Mouse (Mus musculus) hindbrain, embryonic 13.5 days (tissue): ENCODE measurements around the gene Rora. TPM values are rescaled to one million over a fixed set of nuclear protein-coding genes. Genes with fewer than 3 reads are reported as not detected.
A peak's percentile ranks its signal among the peaks of the same experiment; 100 is the strongest.

ENCODE experiments used
- ATAC-seq: fragments of 200-750 bp; cut with Nextera tagmentation; 2 replicates; pipeline ENCODE4 v1.8.0; 2017; ENCODE audit warnings: moderate TSS enrichment; ENCODE audit not compliant: low FRiP score
- H3K27ac ChIP-seq: fragments of 300-500 bp; sonication (generic); 2 replicates; pipeline ENCODE4 v1.5.1; 2015; ENCODE audit warnings: inconsistent platforms, mild to moderate bottlenecking, moderate library complexity
- H3K27me3 ChIP-seq: fragments of 300-500 bp; sonication (generic); 2 replicates; pipeline ENCODE4 v1.6.1; 2015; ENCODE audit warnings: mild to moderate bottlenecking, inconsistent platforms
- H3K36me3 ChIP-seq: fragments of 300-500 bp; sonication (generic); 2 replicates; pipeline ENCODE4 v1.6.1; 2015; ENCODE audit warnings: mild to moderate bottlenecking, inconsistent platforms
- H3K4me1 ChIP-seq: fragments of 300-500 bp; sonication (generic); replicated peaks from 2 replicates; pipeline ENCODE4 v1.6.1; 2015; ENCODE audit warnings: inconsistent platforms
- H3K4me2 ChIP-seq: fragments of 300-500 bp; sonication (generic); 2 replicates; pipeline ENCODE4 v1.6.1; 2015; ENCODE audit warnings: inconsistent platforms, mild to moderate bottlenecking, moderate library complexity
- H3K4me3 ChIP-seq: fragments of 300-500 bp; sonication (generic); 2 replicates; pipeline ENCODE4 v1.5.1; 2015; ENCODE audit warnings: mild to moderate bottlenecking, inconsistent platforms
- H3K9ac ChIP-seq: fragments of 300-500 bp; sonication (generic); 2 replicates; pipeline ENCODE4 v1.6.1; 2015; ENCODE audit warnings: mild to moderate bottlenecking, inconsistent platforms
- H3K9me3 ChIP-seq: fragments of 300-500 bp; sonication (generic); 2 replicates; pipeline ENCODE4 v1.6.1; 2016; ENCODE audit warnings: inconsistent platforms
- WGBS: fragments of 180-500 bp; shearing (Covaris S2); methylation state at CpG from one replicate; pipeline ENCODE4 v1.1.7; 2015; 5-methylcytosine and 5-hydroxymethylcytosine counted together
- polyA plus RNA-seq: library from polyadenylated mRNA; unstranded; fragments of >200 nt; fragmentation: Nextera tagmentation; extraction: Ambion mirVana; gene quantifications from 2 replicates; pipeline ENCODE4 v1.2.1, GENCODE M21; 2015

The Rora gene
- polyA plus RNA-seq, 1 experiment from 2014 or later = 25.0 TPM

- no peak for ATAC-seq
- no peaks in the 10 kb centered on the region for H3K4me1 ChIP-seq
- H3K9ac ChIP-seq = no peak overlapping the region
- H3K27ac ChIP-seq = no peak overlapping the region
- 64% methylated on average over 7 of the region's 7 CpGs for WGBS
- H3K27me3 ChIP-seq = no peaks in the 10 kb centered on the region
- no peaks in the 10 kb centered on the region for H3K9me3 ChIP-seq
- H3K4me3 ChIP-seq = no peak overlapping the region
- H3K4me2 ChIP-seq = no peak overlapping the region
- peaks cover 9% of the 10 kb centered on the region; the same call in 1 of the 2 replicates for H3K36me3 ChIP-seq
Measured at GRCm38 (mm10) chr9:69381741-69382140, 728.2 kb downstream of the Rora start.

DNA sequence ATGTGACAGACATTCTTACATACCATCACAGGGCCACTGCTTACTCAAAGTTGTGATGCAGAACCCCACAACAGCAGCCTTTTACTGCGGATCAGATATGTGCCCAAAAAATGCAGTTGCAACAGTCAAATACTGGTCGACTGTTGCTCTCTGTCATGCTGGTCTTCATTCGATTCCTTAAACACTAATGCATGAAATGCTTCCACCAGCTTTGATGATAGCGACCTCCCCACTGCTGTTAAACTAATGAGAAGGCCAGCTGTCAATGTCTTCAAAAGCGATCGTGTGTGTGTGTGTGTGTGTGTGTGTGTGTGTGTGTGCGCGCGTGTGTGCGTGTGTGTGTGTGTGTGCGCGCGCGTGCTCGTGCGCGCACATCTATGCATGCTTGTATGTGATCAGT lies 730.9 kb downstream of the Rora start:
- Histone ChIP-seq H3K4me2 (no peak overlapping the region), H3K27ac (no peak overlapping the region), H3K4me3 (no peak overlapping the region), H3K9ac (no peak overlapping the region), H3K36me3 (no peaks in the 10 kb centered on the region), H3K27me3 (no peaks in the 10 kb centered on the region), H3K9me3 (peaks cover 4% of the 10 kb centered on the region; the same call in 1 of the 2 replicates), H3K4me1 (no peaks in the 10 kb centered on the region)
- no peak for ATAC-seq
- 93% methylated on average over 17 of the region's 17 CpGs for WGBS

- no peak for ATAC-seq
- Histone ChIP-seq H3K9ac (no peak overlapping the region), H3K4me1 (no peaks in the 10 kb centered on the region), H3K36me3 (no peaks in the 10 kb centered on the region), H3K4me3 (no peak overlapping the region), H3K27ac (no peak overlapping the region), H3K27me3 (no peaks in the 10 kb centered on the region), H3K9me3 (peaks cover 4% of the 10 kb centered on the region; the same call in 1 of the 2 replicates), H3K4me2 (no peak overlapping the region)
- WGBS = 73% methylated on average over 1 of the region's 1 CpGs
Measured at GRCm38 (mm10) chr9:69384905-69385304, 731.3 kb downstream of the Rora start.

DNA sequence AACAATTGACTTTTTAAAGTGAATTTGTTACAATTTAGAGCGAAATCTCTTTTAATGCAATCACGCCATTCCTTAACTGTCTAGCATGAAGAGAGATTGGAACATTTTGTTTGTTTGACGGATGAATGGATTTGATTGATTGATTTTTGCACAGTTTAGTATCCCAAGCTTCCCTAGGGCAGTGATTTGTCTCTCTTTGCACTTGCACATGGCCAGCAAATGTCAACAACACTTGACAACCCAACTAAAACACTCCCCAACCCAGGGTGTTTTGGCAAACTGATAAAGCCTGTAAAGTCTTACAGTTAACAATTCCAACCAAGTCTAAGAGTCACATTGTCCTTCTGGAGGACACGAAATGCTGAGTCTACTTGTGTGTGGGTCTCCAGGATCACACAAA lies 733.7 kb downstream of the Rora start:
- ATAC-seq = no peak
- H3K27me3 ChIP-seq = no peaks in the 10 kb centered on the region
- no peak overlapping the region for H3K9ac ChIP-seq
- no peak overlapping the region for H3K27ac ChIP-seq
- no peaks in the 10 kb centered on the region for H3K36me3 ChIP-seq
- no peak overlapping the region for H3K4me3 ChIP-seq
- 86% methylated on average over 4 of the region's 4 CpGs for WGBS
- H3K4me1 ChIP-seq = no peaks in the 10 kb centered on the region
- H3K9me3 ChIP-seq = peaks cover 4% of the 10 kb centered on the region; the same call in 1 of the 2 replicates
- H3K4me2 ChIP-seq = no peak overlapping the region

DNA sequence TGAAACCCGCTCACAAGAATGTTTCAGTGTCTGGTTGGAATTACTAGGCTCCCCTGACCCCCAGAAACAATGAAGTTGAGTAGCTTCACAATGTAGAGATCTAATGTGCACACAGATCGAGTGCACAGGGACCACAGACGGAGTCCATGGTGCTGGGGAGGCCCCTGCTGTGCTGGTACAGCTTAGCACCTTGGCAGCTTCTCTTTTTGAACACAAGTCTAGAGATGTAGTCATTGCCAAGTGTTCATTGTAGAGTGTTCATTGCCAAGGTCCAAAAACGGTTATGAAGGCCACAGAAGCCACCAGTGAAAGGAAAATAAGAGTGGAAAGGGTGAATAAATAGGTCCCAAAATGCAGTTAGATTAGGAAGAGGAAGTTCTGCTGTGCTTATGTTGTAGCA lies 737.0 kb downstream of the Rora start:
- H3K4me3 ChIP-seq = no peak overlapping the region
- no peaks in the 10 kb centered on the region for H3K36me3 ChIP-seq
- H3K4me1 ChIP-seq = no peaks in the 10 kb centered on the region
- H3K9ac ChIP-seq = no peak overlapping the region
- H3K27ac ChIP-seq = no peak overlapping the region
- H3K4me2 ChIP-seq = no peak overlapping the region
- no peak for ATAC-seq
- H3K27me3 ChIP-seq = no peaks in the 10 kb centered on the region
- H3K9me3 ChIP-seq = peaks cover 4% of the 10 kb centered on the region; the same call in 1 of the 2 replicates
- 77% methylated on average over 4 of the region's 4 CpGs for WGBS

DNA sequence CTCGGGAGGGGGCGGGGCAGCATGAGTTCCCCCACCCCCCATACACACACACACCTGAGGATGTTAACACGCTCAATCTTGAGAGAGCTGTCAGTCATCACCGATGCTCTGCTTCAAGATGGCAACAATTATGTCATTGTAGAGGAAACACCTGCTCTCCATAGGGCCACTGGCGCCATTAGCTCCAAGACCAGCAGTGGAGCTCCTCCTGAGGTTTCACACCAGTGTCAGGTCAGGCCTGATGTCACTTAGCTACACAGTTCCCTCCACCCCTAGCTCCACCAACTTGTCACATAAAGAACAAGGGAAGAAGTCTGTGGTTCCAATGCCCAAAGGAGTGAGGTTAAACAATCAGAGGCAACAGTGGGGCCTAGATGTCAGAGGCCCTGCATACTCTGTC lies 740.6 kb downstream of the Rora start:
- H3K4me3 ChIP-seq = no peak overlapping the region
- no peaks in the 10 kb centered on the region for H3K27me3 ChIP-seq
- no peak overlapping the region for H3K9ac ChIP-seq
- ATAC-seq = no peak
- 94% methylated on average over 5 of the region's 5 CpGs for WGBS
- H3K36me3 ChIP-seq = no peaks in the 10 kb centered on the region
- no peaks in the 10 kb centered on the region for H3K9me3 ChIP-seq
- H3K4me2 ChIP-seq = no peak overlapping the region
- H3K27ac ChIP-seq = no peak overlapping the region
- H3K4me1 ChIP-seq = peaks cover 11% of the 10 kb centered on the region

DNA sequence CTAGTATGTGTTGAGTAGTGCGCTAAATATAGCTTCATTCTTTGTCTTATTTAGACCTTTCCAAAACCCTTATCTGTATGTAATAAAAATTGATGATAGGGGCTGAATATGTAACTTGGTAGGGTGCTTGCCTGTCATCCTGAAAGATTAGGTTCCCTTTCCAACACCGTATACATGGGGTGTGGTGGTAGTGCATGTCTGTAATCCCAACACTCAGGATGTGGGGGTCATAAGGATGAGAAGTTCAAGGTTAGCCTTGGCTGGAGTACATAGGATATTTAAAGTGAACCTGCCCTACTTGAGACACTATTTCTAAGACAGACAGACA lies 743.8 kb downstream of the Rora start:
- H3K4me3 ChIP-seq = peak overlapping the region; percentile 74
- WGBS = 62% methylated on average over 2 of the region's 2 CpGs
- H3K36me3 ChIP-seq = peaks cover 3% of the 10 kb centered on the region; the same call in 1 of the 2 replicates
- H3K27me3 ChIP-seq = no peaks in the 10 kb centered on the region
- peak overlapping the region; percentile 93 for H3K27ac ChIP-seq
- peaks cover 11% of the 10 kb centered on the region for H3K4me1 ChIP-seq
- no peaks in the 10 kb centered on the region for H3K9me3 ChIP-seq
- H3K9ac ChIP-seq = peak overlapping the region; percentile 88
- peak overlapping the region; percentile 88 for H3K4me2 ChIP-seq
- peak; percentile 64 for ATAC-seq

DNA sequence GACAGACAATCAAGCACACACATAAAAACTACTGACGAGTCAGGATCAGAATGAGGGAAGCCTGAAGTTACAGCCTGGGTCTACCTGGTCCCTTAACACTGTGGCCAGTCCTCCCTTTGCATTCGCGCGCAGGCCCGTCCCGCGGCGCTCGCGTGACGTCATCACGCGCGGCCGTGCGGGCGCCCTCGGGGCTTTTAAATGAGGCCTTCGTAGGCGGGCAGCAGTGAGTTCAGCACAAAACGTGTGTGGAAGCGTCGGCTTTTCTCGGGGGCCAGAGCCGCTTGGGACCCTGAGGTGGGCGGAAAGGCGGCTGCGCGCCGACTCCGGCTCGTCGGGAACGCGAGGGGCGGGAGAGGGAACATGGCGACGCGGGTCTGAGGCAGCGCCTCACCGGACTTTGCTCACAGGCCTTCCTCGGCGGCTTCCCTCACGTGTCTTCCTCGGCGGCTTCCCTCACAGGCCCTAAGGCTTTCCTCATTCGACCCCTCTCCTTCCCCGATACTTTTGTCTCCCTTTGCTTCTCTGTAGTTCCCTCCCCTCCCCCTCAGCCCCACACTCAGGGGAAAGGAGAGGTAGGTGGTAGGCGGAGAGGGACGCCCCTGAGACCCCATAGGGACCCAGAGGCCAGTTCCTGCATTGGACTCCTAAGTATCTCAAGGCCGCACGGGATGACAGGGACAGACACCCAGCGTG lies 744.3 kb downstream of the Rora start, which contains the start of gene Ice2:
Ice2 (plus strand) TSS at position 147 of the 693 bp plus-strand sequence.
- H3K27me3 ChIP-seq = no peaks in the 10 kb centered on the region
- peak within 1 kb of the TSS; percentile 88 for H3K4me2 ChIP-seq
- H3K4me3 ChIP-seq = peak within 1 kb of the TSS; percentile 74
- whole genome bisulfite sequencing = under 1% methylated on average over 47 of the region's 53 CpGs
- H3K9ac ChIP-seq = peak within 1 kb of the TSS; percentile 88
- H3K36me3 ChIP-seq = peaks cover 3% of the 10 kb centered on the region; the same call in 1 of the 2 replicates
- peak within 1 kb of the TSS; percentile 93 for H3K27ac ChIP-seq
- H3K9me3 ChIP-seq = no peaks in the 10 kb centered on the region
- H3K4me1 ChIP-seq = peaks cover 11% of the 10 kb centered on the region
- ATAC-seq = peak; percentile 94

- peak overlapping the region; percentile 88 for H3K4me2 ChIP-seq
- 20% methylated on average over 10 of the region's 10 CpGs for WGBS
- ATAC-seq = no peak
- H3K9ac ChIP-seq = peak overlapping the region; percentile 88
- peak overlapping the region; percentile 93 for H3K27ac ChIP-seq
- H3K9me3 ChIP-seq = no peaks in the 10 kb centered on the region
- H3K4me3 ChIP-seq = peak overlapping the region; percentile 74
- no peaks in the 10 kb centered on the region for H3K27me3 ChIP-seq
- H3K4me1 ChIP-seq = peaks cover 11% of the 10 kb centered on the region
- peaks cover 3% of the 10 kb centered on the region; the same call in 1 of the 2 replicates for H3K36me3 ChIP-seq
Measured at GRCm38 (mm10) chr9:69398453-69398850, 744.9 kb downstream of the Rora start.

DNA sequence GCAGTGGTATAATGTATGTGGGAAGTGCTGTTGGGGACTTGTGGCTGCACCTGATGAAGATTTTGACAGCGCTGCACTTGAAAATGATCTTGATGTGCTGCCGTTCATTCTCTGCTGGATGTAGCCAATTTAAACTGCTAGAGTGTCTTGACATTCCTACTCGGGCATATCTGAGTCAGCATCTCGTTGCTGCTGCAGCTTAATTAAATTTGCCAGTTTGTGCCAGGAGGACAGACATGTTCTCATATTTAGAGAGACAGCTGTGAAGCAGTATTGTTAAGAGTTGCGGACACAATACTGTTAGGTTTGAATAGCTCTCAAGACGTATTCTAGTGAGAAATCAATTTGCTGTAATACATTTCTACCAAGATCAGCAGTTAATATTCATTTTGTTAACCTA lies 751.1 kb downstream of the Rora start:
- Histone ChIP-seq H3K27ac (no peak overlapping the region), H3K9me3 (no peaks in the 10 kb centered on the region), H3K36me3 (peaks cover 5% of the 10 kb centered on the region), H3K4me3 (no peak overlapping the region), H3K27me3 (no peaks in the 10 kb centered on the region), H3K9ac (no peak overlapping the region), H3K4me2 (no peak overlapping the region), H3K4me1 (no peaks in the 10 kb centered on the region)
- 72% methylated on average over 6 of the region's 6 CpGs for WGBS
- ATAC-seq = no peak

DNA sequence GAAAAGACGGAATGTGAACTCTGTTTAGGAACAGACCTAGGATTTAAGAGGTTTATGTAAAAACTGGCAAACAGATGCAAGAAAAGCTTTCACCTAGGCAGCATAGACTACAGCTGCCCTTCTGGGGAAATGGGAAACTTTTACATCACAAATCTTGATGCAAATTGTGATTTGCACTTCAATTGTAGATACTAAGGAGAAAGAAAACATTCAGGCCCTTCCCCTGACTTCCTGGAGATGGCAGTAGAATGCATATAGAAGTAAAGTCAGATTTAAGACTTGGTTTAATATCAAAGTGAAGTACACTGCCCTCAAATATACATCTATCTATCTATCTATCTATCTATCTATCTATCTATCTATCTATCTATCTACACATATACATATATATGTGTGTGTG lies 765.9 kb downstream of the Rora start:
- no peak for ATAC-seq
- Histone ChIP-seq H3K4me2 (no peak overlapping the region), H3K9me3 (no peaks in the 10 kb centered on the region), H3K36me3 (peaks cover 43% of the 10 kb centered on the region), H3K27ac (no peak overlapping the region), H3K9ac (no peak overlapping the region), H3K4me3 (no peak overlapping the region), H3K4me1 (no peaks in the 10 kb centered on the region), H3K27me3 (no peaks in the 10 kb centered on the region)
- WGBS = 91% methylated on average over 1 of the region's 1 CpGs

DNA sequence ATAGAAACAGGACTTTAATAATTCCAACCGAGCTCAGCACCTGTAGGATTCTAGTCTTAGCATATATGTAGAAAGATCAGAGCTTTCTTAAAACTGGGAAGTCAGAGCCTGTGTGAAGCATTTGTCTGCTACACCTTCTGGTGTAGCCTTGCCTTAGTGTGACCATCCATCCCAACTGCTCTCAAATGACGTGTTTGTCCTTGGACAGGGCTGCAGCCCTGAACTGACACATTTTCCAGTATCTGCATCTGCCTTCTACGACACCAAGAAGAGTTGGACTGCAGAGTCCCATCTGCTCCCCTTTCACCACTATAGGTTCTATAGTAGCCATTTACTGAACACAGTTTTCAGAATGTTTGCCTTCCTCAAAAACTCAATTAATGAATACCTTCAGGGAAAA lies 776.9 kb downstream of the Rora start:
- H3K4me2 ChIP-seq = no peak overlapping the region
- H3K4me1 ChIP-seq = peaks cover 13% of the 10 kb centered on the region
- 84% methylated on average over 3 of the region's 3 CpGs for WGBS
- no peak overlapping the region for H3K27ac ChIP-seq
- H3K36me3 ChIP-seq = peaks cover 39% of the 10 kb centered on the region
- H3K4me3 ChIP-seq = no peak overlapping the region
- no peaks in the 10 kb centered on the region for H3K9me3 ChIP-seq
- H3K27me3 ChIP-seq = no peaks in the 10 kb centered on the region
- H3K9ac ChIP-seq = no peak overlapping the region
- no peak for ATAC-seq

DNA sequence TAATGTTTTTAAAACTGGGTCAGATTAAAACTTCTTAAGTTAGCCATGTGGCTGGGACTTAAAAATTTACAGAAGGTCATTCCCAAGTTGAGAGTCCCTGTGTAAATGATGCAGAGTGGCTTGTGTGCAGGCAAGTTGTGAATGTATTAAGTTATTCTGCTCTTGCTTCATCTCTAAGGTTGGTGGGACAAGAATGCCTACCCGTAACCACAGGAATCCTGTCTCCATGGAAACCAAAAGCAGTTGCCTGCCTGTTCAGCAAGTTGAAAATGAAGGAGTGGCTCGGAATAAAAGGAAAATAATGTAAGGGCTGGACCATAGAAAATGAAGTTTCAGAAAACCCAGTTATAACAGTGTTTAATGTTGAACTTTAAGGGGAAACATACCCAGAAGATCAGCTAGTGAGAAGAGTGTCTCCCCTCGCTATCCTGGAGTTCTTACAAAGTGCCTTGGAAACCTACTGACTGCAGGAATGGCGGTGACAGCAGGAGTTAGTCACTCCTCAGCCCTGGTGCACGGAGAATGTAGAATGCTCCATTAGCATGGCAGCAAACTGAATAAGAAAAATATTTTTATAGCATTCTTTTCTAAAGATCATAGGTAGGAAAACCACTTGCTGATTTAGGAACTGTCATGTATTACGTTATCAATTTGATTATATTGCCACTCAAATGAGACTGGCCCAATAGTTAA lies 778.4 kb downstream of the Rora start:
- Histone ChIP-seq H3K4me1 (peaks cover 13% of the 10 kb centered on the region), H3K9ac (no peak overlapping the region), H3K4me3 (no peak overlapping the region), H3K9me3 (no peaks in the 10 kb centered on the region), H3K4me2 (no peak overlapping the region), H3K27me3 (no peaks in the 10 kb centered on the region), H3K36me3 (peaks cover 28% of the 10 kb centered on the region), H3K27ac (peak overlapping the region; percentile 45; the same call in 1 of the 2 replicates)
- ATAC-seq = no peak
- 25% methylated on average over 6 of the region's 6 CpGs for WGBS
